Mouse (Mus musculus) c-Kit-positive CD71-positive TER-119-negative erythroid progenitor cells, embryonic 14.5 days (primary cell): ENCODE measurements around the gene Mycs.

Experiments
- DNase-seq: peaks from one replicate; pipeline ENCODE4 v3.0.0-alpha.2; 2013; ENCODE audit warnings: low read depth

Mycs gene

GRCm38 (mm10) chrX:5469165-5469564, at the start of gene Mycs:
Gene Mycs, minus strand, starts transcription at chrX:5469265.
- no peak for DNase-seq

GRCm38 (mm10) chrX:5468022-5468421, 1.0 kb downstream of the Mycs start:
- DNase-seq, result no peak
